Mouse (Mus musculus) myocyte (in vitro differentiated cells): ENCODE results near the gene Ccser1. TPM values are rescaled to one million over a fixed set of nuclear protein-coding genes. Genes with fewer than 3 reads are reported as not detected.
"Not testable (repeated sequence)": the region's sequence is repeated elsewhere in the genome, so short reads cannot be mapped to it uniquely, and the experiment has no call there.

Experiments used
- H3K27me3 ChIP-seq: one replicate; pipeline ENCODE4 v1.6.1; 2011; ENCODE audit not compliant: control insufficient read depth, insufficient read depth, insufficient read length
- H3K36me3 ChIP-seq: one replicate; pipeline ENCODE4 v1.6.1; 2011; ENCODE audit not compliant: control insufficient read depth, insufficient read depth
- H3K4me2 ChIP-seq: one replicate; pipeline ENCODE4 v1.6.1; 2011; ENCODE audit warnings: low read depth, control low read depth
- H3K4me3 ChIP-seq: one replicate; pipeline ENCODE4 v1.5.1; 2011; ENCODE audit warnings: mild to moderate bottlenecking, control low read depth, moderate library complexity
- H3K79me2 ChIP-seq: one replicate; pipeline ENCODE4 v1.6.1; 2011; ENCODE audit not compliant: control insufficient read depth, insufficient read depth
- H3ac ChIP-seq: one replicate; pipeline ENCODE4 v1.6.1; 2011; ENCODE audit not compliant: control insufficient read depth, insufficient read length
- CEBPB ChIP-seq: IDR thresholded peaks from 2 replicates; pipeline ENCODE4 v1.6.1; 2011; ENCODE audit warnings: mild to moderate bottlenecking, moderate library complexity; ENCODE audit not compliant: poor library complexity, insufficient read depth, severe bottlenecking
- E2F4 ChIP-seq: IDR thresholded peaks from one replicate; pipeline ENCODE4 v1.6.1; 2011; ENCODE audit warnings: mild to moderate bottlenecking, control low read depth, moderate library complexity; ENCODE audit not compliant: insufficient read depth
- MAX ChIP-seq: IDR thresholded peaks from one replicate; pipeline ENCODE4 v1.6.1; 2011; ENCODE audit warnings: low read depth, mild to moderate bottlenecking, control low read depth
- MYOD1 ChIP-seq, 3 experiments: IDR thresholded peaks; one replicate each; pipeline ENCODE4 v1.6.1; 2011; ENCODE audit warnings: control low read depth in 2 of 3, low read depth in 2 of 3, mild to moderate bottlenecking in 2 of 3, moderate library complexity in 1 of 3; ENCODE audit not compliant: insufficient read length in 2 of 3, control insufficient read depth in 1 of 3
- MYOG ChIP-seq, 3 experiments: IDR thresholded peaks; one replicate each; pipeline ENCODE4 v1.6.1; 2011; ENCODE audit warnings: control low read depth in 2 of 3, low read depth in 2 of 3, mild to moderate bottlenecking in 2 of 3; ENCODE audit not compliant: insufficient read length in 2 of 3, control insufficient read depth in 1 of 3, insufficient read depth in 1 of 3
- POLR2A ChIP-seq: IDR thresholded peaks from one replicate; pipeline ENCODE4 v1.6.1; 2011; ENCODE audit warnings: low read depth, mild to moderate bottlenecking, control low read depth, moderate library complexity; ENCODE audit not compliant: insufficient read length
- POLR2AphosphoS2 ChIP-seq: IDR thresholded peaks from one replicate; pipeline ENCODE4 v1.6.1; 2011; ENCODE audit warnings: low read depth, control low read depth; ENCODE audit not compliant: insufficient read length
- REST ChIP-seq: IDR thresholded peaks from one replicate; pipeline ENCODE4 v1.6.1; 2011; ENCODE audit warnings: mild to moderate bottlenecking, control low read depth, moderate library complexity; ENCODE audit not compliant: insufficient read depth, insufficient read length
- SRF ChIP-seq: IDR thresholded peaks from one replicate; pipeline ENCODE4 v1.6.1; 2011; ENCODE audit warnings: low read depth; ENCODE audit not compliant: control insufficient read depth, insufficient read length
- TCF12 ChIP-seq: IDR thresholded peaks from one replicate; pipeline ENCODE4 v1.6.1; 2011; ENCODE audit warnings: mild to moderate bottlenecking, control low read depth; ENCODE audit not compliant: poor library complexity, insufficient read depth, severe bottlenecking
- TCF3 ChIP-seq: IDR thresholded peaks from one replicate; pipeline ENCODE4 v1.6.1; 2011; ENCODE audit warnings: low read depth, control low read depth; ENCODE audit not compliant: insufficient read length
- USF1 ChIP-seq: IDR thresholded peaks from one replicate; pipeline ENCODE4 v1.6.1; 2011; ENCODE audit warnings: low read depth, mild to moderate bottlenecking, control low read depth, moderate library complexity
- polyA plus RNA-seq: library from polyadenylated mRNA; unstranded; fragments of >200 nt; fragmentation: generic; extraction: Trizol; gene quantifications from one replicate; pipeline ENCODE4 v1.2.1, GENCODE M21; 2012; ENCODE audit warnings: missing spikeins

The Ccser1 gene
- polyA plus RNA-seq, 1 experiment = 0.52 TPM

- no peaks in the 10 kb centered on the region for H3K36me3 ChIP-seq
- no peak overlapping the region for H3K4me2 ChIP-seq
- no peaks in the 10 kb centered on the region for H3K79me2 ChIP-seq
- H3K4me3 ChIP-seq = no peak overlapping the region
- TF ChIP-seq REST (no peak), POLR2AphosphoS2 (no peak), TCF3 (no peak), MYOG (IDR thresholded peaks at IDR 0.05; ENCODE audit: control insufficient read depth in 1 of 3, insufficient read depth in 1 of 3, insufficient read length in 2 of 3, low read depth in 2 of 3) (no peak), E2F4 (no peak), CEBPB (no peak), SRF (no peak), USF1 (no peak), MAX (no peak)
- H3ac ChIP-seq = no peak overlapping the region
- H3K27me3 ChIP-seq = no peaks in the 10 kb centered on the region
Measured at GRCm38 (mm10) chr6:61976878-61977277, 796.8 kb downstream of the Ccser1 start.

- Histone ChIP-seq H3ac (no peak overlapping the region), H3K4me2 (no peak overlapping the region), H3K27me3 (no peaks in the 10 kb centered on the region), H3K4me3 (no peak overlapping the region), H3K36me3 (no peaks in the 10 kb centered on the region), H3K79me2 (no peaks in the 10 kb centered on the region)
- no peak for TF ChIP-seq TCF12
- no peak for TF ChIP-seq MYOG (IDR thresholded peaks at IDR 0.05; ENCODE audit: control insufficient read depth in 1 of 3, insufficient read depth in 1 of 3, insufficient read length in 2 of 3, low read depth in 2 of 3)
- TF ChIP-seq REST = no peak
- no peak for TF ChIP-seq E2F4
- no peak for TF ChIP-seq USF1
- no peak for TF ChIP-seq MAX
- TF ChIP-seq POLR2A = no peak
- no peak for TF ChIP-seq CEBPB
- no peak for TF ChIP-seq POLR2AphosphoS2
- TF ChIP-seq TCF3 = no peak
- TF ChIP-seq SRF = no peak
- TF ChIP-seq MYOD1 (IDR thresholded peaks at IDR 0.05; ENCODE audit: control insufficient read depth in 1 of 3, insufficient read length in 2 of 3, low read depth in 2 of 3) = no peak
Measured at GRCm38 (mm10) chr6:61978379-61978778, 798.3 kb downstream of the Ccser1 start.

GRCm38 (mm10) chr6:62014374-62014773 lies 834.2 kb downstream of the Ccser1 start:
- Histone ChIP-seq H3K4me2 (peak overlapping the region; percentile 12), H3ac (no peak overlapping the region), H3K27me3 (no peaks in the 10 kb centered on the region), H3K79me2 (no peaks in the 10 kb centered on the region), H3K4me3 (no peak overlapping the region), H3K36me3 (no peaks in the 10 kb centered on the region)
- TF ChIP-seq REST = no peak

GRCm38 (mm10) chr6:62044454-62044853 lies 864.3 kb downstream of the Ccser1 start:
- TF ChIP-seq CEBPB (no peak), USF1 (no peak), TCF3 (no peak), TCF12 (no peak), REST (no peak), POLR2A (no peak), SRF (no peak), POLR2AphosphoS2 (no peak)
- no peaks in the 10 kb centered on the region for H3K36me3 ChIP-seq
- H3K27me3 ChIP-seq = no peaks in the 10 kb centered on the region
- no peak overlapping the region for H3ac ChIP-seq
- H3K4me2 ChIP-seq = no peak overlapping the region
- H3K79me2 ChIP-seq = no peaks in the 10 kb centered on the region
- H3K4me3 ChIP-seq = no peak overlapping the region

- not testable (repeated sequence) for H3K4me3 ChIP-seq, H3K27me3 ChIP-seq, H3ac ChIP-seq, H3K79me2 ChIP-seq, H3K36me3 ChIP-seq, H3K4me2 ChIP-seq
Measured at GRCm38 (mm10) chr6:62045042-62045441, 864.9 kb downstream of the Ccser1 start.

- no peaks in the 10 kb centered on the region for H3K27me3 ChIP-seq
- H3K79me2 ChIP-seq = no peaks in the 10 kb centered on the region
- no peaks in the 10 kb centered on the region for H3K36me3 ChIP-seq
- no peak overlapping the region for H3K4me2 ChIP-seq
- no peak overlapping the region for H3ac ChIP-seq
- no peak overlapping the region for H3K4me3 ChIP-seq
- TF ChIP-seq TCF12 (no peak), E2F4 (no peak), SRF (no peak), REST (no peak), TCF3 (no peak), USF1 (no peak), MYOD1 (IDR thresholded peaks at IDR 0.05; ENCODE audit: control insufficient read depth in 1 of 3, insufficient read length in 2 of 3, low read depth in 2 of 3) (no peak), POLR2AphosphoS2 (no peak), MYOG (IDR thresholded peaks at IDR 0.05; ENCODE audit: control insufficient read depth in 1 of 3, insufficient read depth in 1 of 3, insufficient read length in 2 of 3, low read depth in 2 of 3) (no peak), POLR2A (no peak), CEBPB (no peak)
Measured at GRCm38 (mm10) chr6:62055276-62055675, 875.2 kb downstream of the Ccser1 start.
